Mouse (Mus musculus): Measurements from ENCODE around the gene Mapk8. TPM values are rescaled to one million over a fixed set of nuclear protein-coding genes. Genes with fewer than 3 reads are reported as not detected.

Gene Mapk8
- polyA plus RNA-seq, 1 experiment from 2014 or later = 3.1 TPM

DNA sequence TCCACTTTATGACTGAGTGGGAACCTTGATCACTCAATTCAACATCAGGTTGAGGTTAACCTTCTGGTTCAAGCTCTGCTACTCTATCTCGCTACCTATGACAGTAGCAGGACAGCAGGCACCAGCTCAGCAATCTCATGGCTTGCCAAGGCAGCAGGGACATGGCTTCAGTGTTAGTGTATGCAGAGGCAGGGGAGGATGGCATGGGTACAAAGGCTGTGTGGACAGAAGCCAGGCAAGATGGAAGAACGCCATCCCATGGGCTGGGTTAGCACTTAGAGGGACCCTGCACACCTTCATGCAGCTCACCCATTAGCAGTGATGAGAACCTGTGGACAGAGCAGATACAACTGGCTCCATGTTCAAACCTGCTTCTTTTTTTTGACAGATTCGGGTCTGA lies 69.7 kb downstream of the Mapk8 start:
- Histone ChIP-seq H3K27me3 (ENCODE audit: insufficient read depth, low read length) (no peaks in the 10 kb centered on the region), H3K9ac (replicated peaks) (no peak overlapping the region), H3K9me3 (ENCODE audit: low read length) (no peaks in the 10 kb centered on the region), H3K4me3 (ENCODE audit: low read depth, low read length) (no peak overlapping the region), H3K27ac (ENCODE audit: low read depth) (no peak overlapping the region), H3K4me2 (ENCODE audit: low read depth, low read length) (no peak overlapping the region), H3K4me1 (ENCODE audit: insufficient read depth) (peaks cover 4% of the 10 kb centered on the region; the same call in 1 of the 2 replicates), H3K36me3 (replicated peaks; ENCODE audit: insufficient read depth, low read length) (peaks cover 6% of the 10 kb centered on the region; the same call in 1 of the 2 replicates)
- DNase-seq = no peak
- TF ChIP-seq EP300 (IDR thresholded peaks at IDR 0.05; ENCODE audit: low read depth) (no peak), CTCF (IDR thresholded peaks at IDR 0.05; ENCODE audit: low read depth) (no peak)
- no peak for ATAC-seq
- 83% methylated on average over 3 of the region's 3 CpGs for WGBS (ENCODE audit: insufficient replicate concordance)

DNA sequence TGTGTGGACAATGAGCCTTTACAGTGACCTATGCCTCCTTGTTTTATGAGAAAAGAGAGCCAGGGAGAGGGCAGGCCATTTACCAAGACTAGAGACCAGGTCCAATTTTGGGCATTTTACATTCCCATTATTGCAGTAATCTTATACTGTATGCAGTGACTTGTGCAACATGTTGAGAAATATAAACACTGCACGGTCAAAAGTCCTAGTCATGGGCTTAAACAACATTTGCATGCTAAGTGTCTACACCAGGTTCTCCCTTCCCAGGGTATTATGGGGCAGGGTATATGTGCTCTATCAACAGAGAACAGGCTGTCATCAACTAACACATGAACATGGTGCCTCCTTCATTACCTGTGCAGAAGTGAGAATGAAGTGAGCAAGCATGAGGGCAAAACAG lies 72.9 kb downstream of the Mapk8 start:
- DNase-seq = no peak

DNA sequence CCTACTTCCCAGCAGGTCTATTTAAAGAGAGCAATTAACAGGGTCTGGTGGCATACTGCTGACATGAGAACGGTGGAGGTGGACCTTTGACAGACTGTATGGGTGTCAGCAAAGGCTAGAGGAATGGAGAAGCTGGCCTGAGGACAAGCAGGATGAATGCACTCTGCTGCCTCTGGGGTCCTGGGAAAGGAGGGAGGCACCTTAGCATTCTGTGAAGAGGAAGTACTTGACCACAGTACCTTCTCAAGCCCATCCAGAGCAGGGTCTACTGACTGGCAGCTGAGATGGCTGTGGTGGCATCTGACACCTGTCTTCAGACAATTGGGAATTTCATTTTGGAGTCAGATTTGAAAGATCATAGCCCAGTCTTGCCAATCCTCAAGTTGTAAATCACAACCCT lies 73.7 kb downstream of the Mapk8 start:
- no peaks in the 10 kb centered on the region for H3K9me3 ChIP-seq (ENCODE audit: low read length)
- no peak overlapping the region for H3K27ac ChIP-seq (ENCODE audit: low read depth)
- ATAC-seq = no peak
- DNase-seq = no peak
- TF ChIP-seq EP300 (IDR thresholded peaks at IDR 0.05; ENCODE audit: low read depth) = no peak
- TF ChIP-seq CTCF (IDR thresholded peaks at IDR 0.05; ENCODE audit: low read depth) = no peak
- H3K4me3 ChIP-seq (ENCODE audit: low read depth, low read length) = no peak overlapping the region
- WGBS (ENCODE audit: insufficient replicate concordance) = 32% methylated on average over 1 of the region's 1 CpGs
- H3K36me3 ChIP-seq (replicated peaks; ENCODE audit: insufficient read depth, low read length) = 0 out of 2 replicates have a peak, but pooled peaks cover 4% of the 10 kb centered on the region
- peaks cover 4% of the 10 kb centered on the region; the same call in 1 of the 2 replicates for H3K4me1 ChIP-seq (ENCODE audit: insufficient read depth)
- no peaks in the 10 kb centered on the region for H3K27me3 ChIP-seq (ENCODE audit: insufficient read depth, low read length)
- H3K9ac ChIP-seq (replicated peaks) = no peak overlapping the region
- no peak overlapping the region for H3K4me2 ChIP-seq (ENCODE audit: low read depth, low read length)

More for the DNA sequence above, 72.9 kb downstream of the Mapk8 start:
- H3K36me3 ChIP-seq (replicated peaks; ENCODE audit: insufficient read depth, low read length) = 0 out of 2 replicates have a peak, but pooled peaks cover 4% of the 10 kb centered on the region
- WGBS (ENCODE audit: insufficient replicate concordance) = 35% methylated on average over 1 of the region's 1 CpGs
- no peak overlapping the region for H3K9ac ChIP-seq (replicated peaks)
- H3K4me2 ChIP-seq (ENCODE audit: low read depth, low read length) = no peak overlapping the region
- no peak overlapping the region for H3K27ac ChIP-seq (ENCODE audit: low read depth)
- TF ChIP-seq EP300 (IDR thresholded peaks at IDR 0.05; ENCODE audit: low read depth) (no peak), CTCF (IDR thresholded peaks at IDR 0.05; ENCODE audit: low read depth) (no peak)
- H3K4me1 ChIP-seq (ENCODE audit: insufficient read depth) = peaks cover 4% of the 10 kb centered on the region; the same call in 1 of the 2 replicates
- H3K27me3 ChIP-seq (ENCODE audit: insufficient read depth, low read length) = no peaks in the 10 kb centered on the region
- ATAC-seq = peak; percentile 76
- H3K4me3 ChIP-seq (ENCODE audit: low read depth, low read length) = no peak overlapping the region
- no peaks in the 10 kb centered on the region for H3K9me3 ChIP-seq (ENCODE audit: low read length)

DNA sequence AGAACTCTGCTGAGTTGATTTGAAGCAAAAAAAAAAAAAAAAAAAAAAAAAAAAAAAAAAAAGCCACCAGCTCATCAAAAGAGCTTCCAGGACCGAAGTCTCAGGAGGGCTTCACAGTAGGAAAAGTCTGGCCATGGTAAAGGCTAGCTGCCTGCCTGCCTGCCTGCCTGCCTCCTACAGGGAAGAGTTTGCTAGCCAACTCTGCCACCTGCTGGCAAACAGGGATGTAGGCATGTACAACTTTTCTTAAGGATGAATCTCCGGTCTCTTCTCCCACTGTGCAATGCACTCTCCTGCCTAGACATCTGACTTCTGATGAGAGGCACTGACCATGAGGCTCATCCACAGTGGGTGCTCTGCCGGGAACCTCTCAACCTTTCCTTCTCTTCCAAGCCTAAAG lies 75.7 kb downstream of the Mapk8 start:
- Histone ChIP-seq H3K27me3 (ENCODE audit: insufficient read depth, low read length) (no peaks in the 10 kb centered on the region), H3K4me2 (ENCODE audit: low read depth, low read length) (no peak overlapping the region), H3K4me1 (ENCODE audit: insufficient read depth) (peaks cover 4% of the 10 kb centered on the region; the same call in 1 of the 2 replicates), H3K4me3 (ENCODE audit: low read depth, low read length) (no peak overlapping the region), H3K36me3 (replicated peaks; ENCODE audit: insufficient read depth, low read length) (no peaks in the 10 kb centered on the region), H3K27ac (ENCODE audit: low read depth) (no peak overlapping the region), H3K9me3 (ENCODE audit: low read length) (no peaks in the 10 kb centered on the region), H3K9ac (replicated peaks) (no peak overlapping the region)
- no peak for TF ChIP-seq EP300 (IDR thresholded peaks at IDR 0.05; ENCODE audit: low read depth)
- TF ChIP-seq CTCF (IDR thresholded peaks at IDR 0.05; ENCODE audit: low read depth) = peak; percentile 84
- ATAC-seq (peak; percentile 48; the same call in 1 of the 2 replicates), DNase-seq (peak; percentile 62)
- WGBS (ENCODE audit: insufficient replicate concordance) = 17% methylated on average over 3 of the region's 3 CpGs

DNA sequence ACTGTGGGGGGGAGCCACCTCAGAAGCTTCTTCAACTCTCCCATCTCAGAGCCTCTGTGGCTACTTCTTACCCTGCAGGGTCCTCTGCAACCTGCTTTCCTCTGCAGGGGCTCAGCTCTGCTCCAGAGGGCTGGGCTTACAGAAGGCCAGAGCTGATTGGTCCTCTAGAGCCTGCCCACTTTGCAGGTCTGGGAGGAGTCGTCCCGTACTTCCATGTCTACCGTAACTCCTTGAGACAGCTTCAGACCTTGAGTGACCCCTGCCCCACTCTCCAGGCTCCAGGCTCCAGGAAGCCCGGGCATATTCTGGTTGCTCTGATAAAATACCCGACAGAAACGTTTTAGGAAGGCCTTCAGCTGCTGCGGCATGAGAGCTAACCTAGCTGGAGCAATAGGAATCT lies 76.9 kb downstream of the Mapk8 start:
- H3K9me3 ChIP-seq (ENCODE audit: low read length) = no peaks in the 10 kb centered on the region
- TF ChIP-seq EP300 (IDR thresholded peaks at IDR 0.05; ENCODE audit: low read depth) (no peak), CTCF (IDR thresholded peaks at IDR 0.05; ENCODE audit: low read depth) (no peak)
- H3K4me1 ChIP-seq (ENCODE audit: insufficient read depth) = peaks cover 4% of the 10 kb centered on the region; the same call in 1 of the 2 replicates
- H3K9ac ChIP-seq (replicated peaks) = no peak overlapping the region
- H3K4me2 ChIP-seq (ENCODE audit: low read depth, low read length) = peak overlapping the region; percentile 55
- 13% methylated on average over 7 of the region's 7 CpGs for WGBS (ENCODE audit: insufficient replicate concordance)
- no peak overlapping the region for H3K4me3 ChIP-seq (ENCODE audit: low read depth, low read length)
- H3K27ac ChIP-seq (ENCODE audit: low read depth) = no peak overlapping the region
- ATAC-seq (peak; percentile 20; the same call in 1 of the 2 replicates), DNase-seq (no peak)
- H3K36me3 ChIP-seq (replicated peaks; ENCODE audit: insufficient read depth, low read length) = no peaks in the 10 kb centered on the region
- no peaks in the 10 kb centered on the region for H3K27me3 ChIP-seq (ENCODE audit: insufficient read depth, low read length)

DNA sequence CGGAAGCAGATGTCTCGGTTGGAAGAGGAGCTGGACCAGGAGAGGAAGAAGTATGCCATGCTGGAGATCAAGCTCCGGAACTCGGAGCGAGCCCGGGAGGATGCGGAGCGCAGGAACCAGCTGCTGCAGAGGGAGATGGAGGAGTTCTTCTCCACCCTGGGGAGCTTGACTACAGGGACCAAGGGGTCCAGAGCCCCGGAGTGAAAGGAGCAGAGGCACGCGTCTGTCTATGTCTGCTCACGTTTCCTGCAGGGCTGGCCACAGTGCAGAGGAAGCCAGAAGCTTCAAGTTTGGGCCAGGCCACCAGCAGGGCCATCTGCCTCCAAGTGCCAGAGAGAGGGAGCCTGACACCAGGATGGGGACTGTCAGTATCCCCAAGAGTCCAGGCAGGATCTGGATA lies 77.6 kb downstream of the Mapk8 start:
- no peaks in the 10 kb centered on the region for H3K9me3 ChIP-seq (ENCODE audit: low read length)
- no peak for TF ChIP-seq EP300 (IDR thresholded peaks at IDR 0.05; ENCODE audit: low read depth)
- TF ChIP-seq CTCF (IDR thresholded peaks at IDR 0.05; ENCODE audit: low read depth) = no peak
- no peak overlapping the region for H3K9ac ChIP-seq (replicated peaks)
- H3K4me2 ChIP-seq (ENCODE audit: low read depth, low read length) = no peak overlapping the region
- DNase-seq (no peak), ATAC-seq (no peak)
- no peaks in the 10 kb centered on the region for H3K36me3 ChIP-seq (replicated peaks; ENCODE audit: insufficient read depth, low read length)
- no peak overlapping the region for H3K4me3 ChIP-seq (ENCODE audit: low read depth, low read length)
- H3K27ac ChIP-seq (ENCODE audit: low read depth) = no peak overlapping the region
- no peaks in the 10 kb centered on the region for H3K27me3 ChIP-seq (ENCODE audit: insufficient read depth, low read length)
- H3K4me1 ChIP-seq (ENCODE audit: insufficient read depth) = peaks cover 4% of the 10 kb centered on the region; the same call in 1 of the 2 replicates
- WGBS (ENCODE audit: insufficient replicate concordance) = 68% methylated on average over 12 of the region's 12 CpGs

Data from liver, postnatal 0 days (tissue).